Mouse (Mus musculus) spleen, adult 2 months (tissue): ENCODE measurements around the gene Rangap1. TPM values are rescaled to one million over a fixed set of nuclear protein-coding genes. Genes with fewer than 3 reads are reported as not detected.
"Not testable (repeated sequence)": the region's sequence is repeated elsewhere in the genome, so short reads cannot be mapped to it uniquely, and the experiment has no call there.

ENCODE experiments used
- DNase-seq, 2 experiments: peaks; one replicate each; pipeline versions ENCODE4 v3.0.0 to v3.0.0-alpha.2; 2012 to 2021; ENCODE audit warnings: low spot score in 2 of 2, low read depth in 1 of 2
- H3K27ac ChIP-seq: fragments of 200-500 bp; 2 replicates; pipeline ENCODE4 v1.5.1; 2012; ENCODE audit warnings: low read length, inconsistent platforms; ENCODE audit not compliant: insufficient read depth
- H3K27me3 ChIP-seq: fragments of 200-500 bp; 2 replicates; pipeline ENCODE4 v1.6.1; 2012; ENCODE audit warnings: mild to moderate bottlenecking, moderate library complexity, low read length, inconsistent platforms; ENCODE audit not compliant: control insufficient read depth, insufficient read depth
- H3K36me3 ChIP-seq: fragments of 200-500 bp; 2 replicates; pipeline ENCODE4 v1.6.1; 2012; ENCODE audit warnings: mild to moderate bottlenecking, low read length, inconsistent platforms; ENCODE audit not compliant: control insufficient read depth, insufficient read depth
- H3K4me1 ChIP-seq: fragments of 200-500 bp; 2 replicates; pipeline ENCODE4 v1.6.1; 2011; ENCODE audit warnings: inconsistent platforms; ENCODE audit not compliant: control insufficient read depth, insufficient read depth, insufficient read length
- H3K4me3 ChIP-seq: fragments of 200-500 bp; 2 replicates; pipeline ENCODE4 v1.5.1; 2011; ENCODE audit warnings: mild to moderate bottlenecking, inconsistent platforms; ENCODE audit not compliant: insufficient read depth, insufficient read length; ENCODE audit errors: extremely low read depth
- CTCF ChIP-seq: fragments of 200-500 bp; IDR thresholded peaks from 2 replicates; pipeline ENCODE4 v1.5.1; 2011; ENCODE audit warnings: mild to moderate bottlenecking, inconsistent platforms; ENCODE audit not compliant: insufficient read depth, insufficient read length, insufficient replicate concordance; ENCODE audit errors: extremely low read depth
- POLR2A ChIP-seq: fragments of 200-500 bp; IDR thresholded peaks from 2 replicates; pipeline ENCODE4 v1.6.1; 2011; ENCODE audit warnings: low read depth, low read length, inconsistent platforms
- WGBS: fragments of 180-500 bp; shearing (Covaris S2); methylation state at CpG from one replicate; pipeline ENCODE4 v1.1.7; 2018; 5-methylcytosine and 5-hydroxymethylcytosine counted together
- polyA plus RNA-seq: library from polyadenylated mRNA; depleted of rRNA; stranded (reverse); fragments of >200 nt; gene quantifications from 2 replicates; pipeline ENCODE4 v1.2.3, GENCODE M21; 2012

The Rangap1 gene
- polyA plus RNA-seq, 1 experiment: 26.6 TPM

DNA sequence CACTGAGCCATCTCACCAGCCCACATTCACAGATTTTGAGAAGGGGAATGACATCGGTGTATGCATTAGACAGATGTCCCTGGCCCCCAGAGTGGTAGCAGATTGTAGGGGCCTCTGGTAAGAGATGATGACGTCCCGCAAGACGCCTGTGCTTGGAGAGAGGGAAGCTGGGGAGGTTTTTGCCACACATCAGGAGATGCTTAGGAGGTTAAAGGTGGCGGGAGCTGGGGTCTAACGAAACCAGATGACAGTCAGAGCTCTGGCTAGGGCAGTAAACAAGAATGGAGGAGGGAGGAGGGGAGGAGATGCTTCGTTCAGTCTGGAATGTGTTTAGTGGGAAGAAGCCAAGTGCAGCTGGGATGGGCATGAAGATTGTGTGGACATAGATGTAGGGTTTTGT is 16.1 kb upstream of the Rangap1 start:
- H3K36me3 ChIP-seq: no peaks in the 10 kb centered on the region
- WGBS: 94% methylated on average over 7 of the region's 7 CpGs
- no peak for DNase-seq
- no peak overlapping the region for H3K27ac ChIP-seq
- no peak overlapping the region for H3K4me3 ChIP-seq
- H3K4me1 ChIP-seq: no peaks in the 10 kb centered on the region
- H3K27me3 ChIP-seq: no peaks in the 10 kb centered on the region
- TF ChIP-seq CTCF (no peak), POLR2A (no peak)

DNA sequence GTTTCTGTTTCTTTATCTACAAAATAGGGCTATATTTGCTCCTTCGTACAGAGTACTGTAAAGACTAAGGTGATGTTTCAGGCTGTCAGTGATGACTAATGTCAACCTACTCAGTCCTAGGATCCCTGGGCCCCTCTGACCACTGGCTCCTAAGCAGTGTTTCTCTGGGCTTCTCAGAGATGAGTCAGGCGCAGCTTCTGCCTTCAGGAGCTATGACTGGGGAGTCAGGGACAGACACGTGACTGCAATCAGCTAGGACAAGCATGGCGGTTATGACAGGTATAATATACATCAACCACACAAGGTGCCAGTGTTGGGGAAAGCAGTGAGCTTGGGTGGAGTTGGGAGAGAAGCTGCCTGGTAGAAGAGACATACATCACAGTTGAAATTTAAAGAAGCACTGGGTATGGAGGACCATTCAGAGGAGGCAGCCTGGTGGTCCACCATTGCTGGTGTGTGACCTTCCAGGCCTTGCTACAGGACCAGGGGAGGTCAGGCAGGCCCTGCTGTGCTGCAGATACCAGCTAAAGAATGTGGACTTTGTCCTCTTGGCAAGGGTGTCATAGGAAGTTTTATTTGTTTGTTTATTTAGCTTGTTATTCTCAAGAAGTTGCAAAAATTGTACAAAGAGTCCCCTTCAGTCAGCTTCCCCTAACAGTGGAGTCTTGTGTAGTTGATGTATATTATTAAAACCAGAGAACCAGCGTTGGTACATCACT is 15.2 kb upstream of the Rangap1 start:
- no peak overlapping the region for H3K4me3 ChIP-seq
- no peak for TF ChIP-seq CTCF
- TF ChIP-seq POLR2A: no peak
- no peak for DNase-seq
- H3K27me3 ChIP-seq: no peaks in the 10 kb centered on the region
- no peak overlapping the region for H3K27ac ChIP-seq
- no peaks in the 10 kb centered on the region for H3K36me3 ChIP-seq
- H3K4me1 ChIP-seq: no peaks in the 10 kb centered on the region
- WGBS: 95% methylated on average over 5 of the region's 5 CpGs

DNA sequence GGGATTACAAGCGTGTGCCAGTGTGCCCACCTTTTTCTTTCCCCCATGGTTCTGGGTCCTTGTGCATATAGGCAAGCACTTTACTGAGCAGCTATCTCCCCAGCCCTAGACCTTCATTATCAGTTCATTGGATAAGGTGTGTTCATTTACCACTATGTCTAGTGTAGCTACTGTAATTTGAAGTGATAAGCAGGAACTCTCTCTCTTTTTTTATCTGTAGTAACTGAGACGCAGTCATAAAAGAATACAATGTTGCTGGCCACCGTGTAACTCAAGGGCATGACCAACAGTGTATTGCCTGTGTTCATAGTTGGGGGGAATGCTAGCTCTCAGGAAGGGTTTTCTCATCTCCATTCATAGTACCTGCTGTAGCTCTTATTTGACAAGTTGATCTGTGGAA is 14.2 kb upstream of the Rangap1 start:
- TF ChIP-seq POLR2A (no peak), CTCF (no peak)
- no peaks in the 10 kb centered on the region for H3K36me3 ChIP-seq
- no peak for DNase-seq
- H3K27ac ChIP-seq: no peak overlapping the region
- no peaks in the 10 kb centered on the region for H3K4me1 ChIP-seq
- WGBS: 82% methylated on average over 3 of the region's 3 CpGs
- H3K27me3 ChIP-seq: no peaks in the 10 kb centered on the region
- H3K4me3 ChIP-seq: no peak overlapping the region

DNA sequence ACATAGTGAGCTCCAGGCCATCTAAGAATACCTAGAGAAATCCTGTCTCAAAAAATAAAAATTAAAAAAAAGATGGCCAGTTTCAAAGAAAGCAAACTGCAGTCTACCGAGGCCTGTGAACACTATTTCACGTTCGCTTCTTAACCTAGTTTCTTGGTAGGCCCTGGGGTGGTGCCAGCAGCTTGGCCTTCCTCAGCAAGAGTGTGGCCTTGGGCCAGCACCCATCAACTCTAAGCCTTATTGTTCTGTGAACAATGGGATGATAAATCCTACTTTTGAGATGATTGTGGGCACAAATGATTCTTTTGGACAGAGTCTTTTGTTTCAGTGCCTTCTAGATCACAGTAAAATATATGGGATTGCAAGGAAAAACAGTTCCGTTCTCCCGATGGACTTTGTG is 13.4 kb upstream of the Rangap1 start:
- TF ChIP-seq POLR2A: no peak
- no peak for TF ChIP-seq CTCF
- H3K4me1 ChIP-seq: no peaks in the 10 kb centered on the region
- no peak overlapping the region for H3K4me3 ChIP-seq
- 84% methylated on average over 5 of the region's 5 CpGs for WGBS
- H3K36me3 ChIP-seq: no peaks in the 10 kb centered on the region
- no peak overlapping the region for H3K27ac ChIP-seq
- no peaks in the 10 kb centered on the region for H3K27me3 ChIP-seq
- DNase-seq: no peak

DNA sequence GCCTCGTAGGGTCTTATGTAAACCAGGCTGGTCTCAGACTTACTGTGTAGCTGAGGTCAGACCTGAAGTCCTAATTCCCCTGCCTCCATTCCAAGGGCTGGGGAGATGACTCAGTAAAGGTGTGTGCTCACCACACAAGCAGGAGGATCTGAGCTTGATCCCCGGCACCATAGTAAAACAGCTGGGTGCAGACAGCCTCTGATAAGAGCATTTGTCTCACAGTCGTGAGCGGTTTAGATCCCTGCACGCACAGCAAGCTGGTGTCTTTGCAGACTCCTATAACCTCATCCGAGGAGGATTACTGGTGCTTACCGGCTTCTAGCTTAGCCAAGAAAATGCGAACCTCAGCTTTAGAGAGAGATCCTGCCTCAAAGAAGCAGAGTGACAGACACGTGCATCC is 8.3 kb upstream of the Rangap1 start:
- 93% methylated on average over 9 of the region's 9 CpGs for WGBS
- DNase-seq: no peak
- no peak overlapping the region for H3K4me3 ChIP-seq
- H3K27me3 ChIP-seq: no peaks in the 10 kb centered on the region
- no peaks in the 10 kb centered on the region for H3K36me3 ChIP-seq
- no peak overlapping the region for H3K27ac ChIP-seq
- TF ChIP-seq CTCF (no peak), POLR2A (no peak)
- no peaks in the 10 kb centered on the region for H3K4me1 ChIP-seq

DNA sequence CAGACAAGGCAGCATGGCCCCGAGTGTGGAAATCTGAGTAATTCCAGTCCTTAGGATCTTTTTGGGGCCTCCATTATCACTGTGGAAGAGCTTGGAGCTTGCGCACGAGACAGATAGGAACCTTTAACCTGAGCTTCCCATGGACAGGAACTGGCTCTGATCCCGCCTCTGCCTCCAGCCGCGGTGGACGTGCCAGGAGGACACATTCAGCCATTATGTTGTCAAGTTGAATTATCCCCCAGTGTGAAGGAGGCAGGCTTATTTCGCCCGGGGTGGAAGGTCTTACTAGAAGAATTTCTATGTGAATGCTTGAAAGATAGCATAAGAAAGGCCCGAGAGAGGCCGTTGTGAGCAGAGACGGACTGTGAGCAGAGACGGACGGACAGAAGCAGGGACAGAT is 4.4 kb upstream of the Rangap1 start:
- no peak for DNase-seq
- Histone ChIP-seq H3K4me3 (no peak overlapping the region), H3K27me3 (no peaks in the 10 kb centered on the region), H3K27ac (no peak overlapping the region), H3K4me1 (no peaks in the 10 kb centered on the region), H3K36me3 (no peaks in the 10 kb centered on the region)
- WGBS: 88% methylated on average over 14 of the region's 14 CpGs
- TF ChIP-seq CTCF: no peak
- TF ChIP-seq POLR2A: no peak

DNA sequence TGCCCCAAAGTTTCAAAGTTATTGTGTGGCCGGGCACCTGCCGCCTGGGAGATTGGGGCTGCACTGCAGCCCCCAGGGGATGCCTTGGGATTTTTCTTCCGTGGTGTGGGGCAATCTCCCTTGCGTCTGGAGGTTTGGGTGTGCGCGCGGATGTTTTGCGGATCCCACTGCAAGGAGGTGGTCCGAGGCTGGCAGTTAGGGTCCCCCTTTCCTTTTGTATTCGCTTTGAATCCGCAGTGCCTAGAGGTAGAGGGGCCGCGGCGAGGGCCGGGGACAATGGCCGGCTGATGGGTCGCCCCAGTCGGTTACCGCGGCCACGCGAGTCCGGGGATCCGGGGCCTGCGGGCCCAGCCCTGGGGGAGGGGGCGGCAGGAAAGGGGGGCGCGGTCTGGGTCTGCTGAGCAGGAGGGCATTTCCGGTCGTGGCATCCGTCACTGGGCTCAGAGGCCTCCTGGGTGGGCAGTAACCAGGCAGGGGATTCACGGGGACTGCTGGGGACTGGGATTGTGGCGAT is 328 bp upstream of the Rangap1 start:
- Histone ChIP-seq H3K27me3 (no peaks in the 10 kb centered on the region), H3K27ac (0 out of 2 replicates have a peak overlapping the region, but pooled peaks have one; percentile 35), H3K4me1 (no peaks in the 10 kb centered on the region), H3K4me3 (peak overlapping the region; percentile 79), H3K36me3 (no peaks in the 10 kb centered on the region)
- DNase-seq: peak in 1 of 2 experiments; percentile 34
- WGBS: under 1% methylated on average over 32 of the region's 33 CpGs
- TF ChIP-seq CTCF: no peak
- TF ChIP-seq POLR2A: no peak

DNA sequence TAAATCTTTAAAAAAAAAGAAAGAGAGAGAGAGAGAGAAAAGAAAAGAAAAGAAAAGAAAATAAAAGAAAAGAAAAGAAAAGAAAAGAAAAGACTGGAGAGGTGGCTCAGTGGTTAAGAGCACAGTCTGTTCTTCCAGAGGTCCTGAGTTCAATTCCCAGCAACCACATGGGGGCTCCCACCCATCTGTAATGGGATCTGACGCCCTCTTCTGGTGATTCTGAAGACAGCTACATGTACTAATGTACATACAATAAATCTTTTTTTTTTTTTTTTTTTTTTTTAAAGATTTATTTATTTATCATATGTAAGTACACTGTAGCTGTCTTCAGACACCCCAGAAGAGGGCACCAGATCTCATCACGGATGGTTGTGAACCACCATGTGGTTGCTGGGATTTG is 3.0 kb downstream of the Rangap1 start:
- DNase-seq, H3K36me3 ChIP-seq, H3K27ac ChIP-seq, H3K4me1 ChIP-seq, H3K4me3 ChIP-seq, H3K27me3 ChIP-seq: not testable (repeated sequence)
- 30% methylated on average over 2 of the region's 2 CpGs for WGBS
